Comparison of ENCODE assay signal across 9 mouse cellular contexts in the genomic region with DNA sequence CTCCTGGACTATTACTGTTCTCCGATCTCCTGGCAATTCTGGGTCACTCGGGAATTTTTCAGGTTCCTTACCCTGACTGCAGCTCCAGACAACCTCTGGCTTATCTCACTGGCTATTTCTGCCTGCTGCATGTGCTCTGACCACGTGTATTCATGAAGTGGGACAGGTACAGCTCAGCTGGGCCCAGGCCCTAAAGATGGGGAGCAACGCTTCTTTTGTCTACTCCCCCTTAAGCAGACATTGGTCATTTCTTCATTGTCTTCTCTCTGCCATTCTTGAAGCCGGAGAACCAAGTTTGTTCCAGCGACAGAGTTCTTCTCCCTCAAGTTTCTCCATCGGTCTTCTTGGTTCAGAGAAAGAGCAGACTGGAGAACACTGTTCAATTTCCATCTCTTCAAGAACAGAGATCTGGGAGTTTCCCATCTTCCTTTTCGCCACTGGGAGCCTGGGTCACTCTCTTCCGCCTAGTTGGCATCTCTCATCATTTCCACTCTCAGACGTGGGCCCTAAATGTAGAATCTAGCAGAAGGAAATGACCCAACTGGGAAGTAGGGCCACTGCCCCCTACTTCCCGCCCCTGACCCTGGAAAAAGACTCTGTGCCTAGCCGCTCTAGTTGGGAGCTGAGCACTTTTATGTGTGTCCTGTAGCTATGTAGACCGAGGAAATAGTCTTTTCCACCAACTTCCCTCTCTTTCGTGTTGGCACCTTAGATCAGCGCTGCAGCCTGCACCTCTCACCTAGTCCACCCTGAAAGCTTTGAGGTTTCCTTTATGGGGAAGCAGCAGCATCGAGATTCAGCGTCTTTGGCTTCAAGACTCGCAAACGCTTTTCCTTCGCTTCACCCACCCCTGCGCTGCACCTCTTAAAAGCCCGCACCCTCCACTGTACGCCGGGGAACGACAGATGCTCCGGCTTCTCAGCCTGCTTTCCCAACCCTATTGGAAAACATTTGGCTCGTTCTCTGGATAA. TPM values are rescaled to one million over a fixed set of nuclear protein-coding genes. Genes with fewer than 3 reads are reported as not detected.
A peak's percentile ranks its signal among the peaks of the same experiment; 100 is the strongest.
DNase-seq lines count a peak whose midpoint lies in the region; ATAC-seq and TF ChIP-seq lines count a peak whose summit lies in the region.
"Had no signal": no experiment of that assay in that cellular context is flagged by ENCODE, and none has a peak within 500 bp of the region (broad histone marks: within the 10 kb centered on the region; RNA-seq: fewer than 3 reads in every experiment).

No protein-coding gene starts in this region.

- H3K9ac ChIP-seq in liver, embryonic 11.5 days (ENCODE audit: low read depth, low read length): no peak overlapping the region
- no peak overlapping the region for H3K9ac ChIP-seq in liver, postnatal 0 days (replicated peaks)
- H3K9ac ChIP-seq in embryonic facial prominence, embryonic 15.5 days: peak overlapping the region; percentile 90
- peak overlapping the region; percentile 66 for H3K9ac ChIP-seq in intestine, embryonic 16.5 days (ENCODE audit: low read depth, low read length)

- H3K4me2 ChIP-seq in liver, embryonic 11.5 days: peak overlapping the region; percentile 57
- no peak overlapping the region for H3K4me2 ChIP-seq in liver, postnatal 0 days (ENCODE audit: low read depth, low read length)
- peak overlapping the region; percentile 76 for H3K4me2 ChIP-seq in embryonic facial prominence, embryonic 15.5 days (replicated peaks)
- peak overlapping the region; percentile 75 for H3K4me2 ChIP-seq in intestine, embryonic 16.5 days (ENCODE audit: low read depth, low read length)

- no peak overlapping the region for H3K27ac ChIP-seq in liver, embryonic 11.5 days (ENCODE audit: low read depth, low read length)
- H3K27ac ChIP-seq in liver, postnatal 0 days (ENCODE audit: low read depth): no peak overlapping the region
- peak overlapping the region; percentile 99 for H3K27ac ChIP-seq in embryonic facial prominence, embryonic 15.5 days (replicated peaks)
- H3K27ac ChIP-seq in intestine, embryonic 16.5 days (ENCODE audit: low read length): peak overlapping the region; percentile 52; the same call in 1 of the 2 replicates

- no peak for TF ChIP-seq EP300 in liver, postnatal 0 days (IDR thresholded peaks at IDR 0.05; ENCODE audit: low read depth)

- no peak for ATAC-seq in liver, embryonic 11.5 days (replicated peaks; ENCODE audit: low FRiP score)
- no peak for ATAC-seq in liver, postnatal 0 days
- ATAC-seq in embryonic facial prominence, embryonic 15.5 days (ENCODE audit: insufficient number of reproducible peaks, low FRiP score, low TSS enrichment, low read depth): no peak
- ATAC-seq in intestine, embryonic 16.5 days: no peak

- 11% methylated on average over 27 of the region's 27 CpGs for WGBS in liver, embryonic 11.5 days
- 13% methylated on average over 27 of the region's 27 CpGs for WGBS in liver, postnatal 0 days (ENCODE audit: insufficient replicate concordance)
- 10% methylated on average over 27 of the region's 27 CpGs for WGBS in embryonic facial prominence, embryonic 15.5 days
- WGBS in intestine, embryonic 16.5 days: 24% methylated on average over 27 of the region's 27 CpGs

- H3K9me3 ChIP-seq in liver, embryonic 11.5 days (ENCODE audit: control insufficient read depth, low read length): no peaks in the 10 kb centered on the region
- no peaks in the 10 kb centered on the region for H3K9me3 ChIP-seq in liver, postnatal 0 days (ENCODE audit: low read length)
- H3K9me3 ChIP-seq in embryonic facial prominence, embryonic 15.5 days (replicated peaks): no peaks in the 10 kb centered on the region
- no peaks in the 10 kb centered on the region for H3K9me3 ChIP-seq in intestine, embryonic 16.5 days (ENCODE audit: control insufficient read depth, low read length)

- H3K4me3 ChIP-seq in liver, embryonic 11.5 days (ENCODE audit: low read depth, low read length): no peak overlapping the region
- no peak overlapping the region for H3K4me3 ChIP-seq in liver, postnatal 0 days (ENCODE audit: low read depth, low read length)
- H3K4me3 ChIP-seq in embryonic facial prominence, embryonic 15.5 days (replicated peaks): peak overlapping the region; percentile 75
- peak overlapping the region; percentile 69 for H3K4me3 ChIP-seq in intestine, embryonic 16.5 days (ENCODE audit: low read length)
- H3K4me3 ChIP-seq: erythroblast, embryonic 14.5 days had no signal

- TF ChIP-seq CTCF in liver, postnatal 0 days (IDR thresholded peaks at IDR 0.05; ENCODE audit: low read depth): no peak

- no peak for DNase-seq in liver, embryonic 11.5 days (ENCODE audit: low spot score)
- no peak for DNase-seq in liver, postnatal 0 days
- peak; percentile 22 for DNase-seq in retina, embryonic 14.5 days (ENCODE audit: low spot score)
- no peak for DNase-seq in cerebellum, postnatal 25 days
- no peak for DNase-seq in gastrocnemius, adult 18-20 months (ENCODE audit: low spot score)
- DNase-seq in thymus, postnatal 25 days: no peak

- H3K27me3 ChIP-seq in liver, embryonic 11.5 days (replicated peaks; ENCODE audit: control insufficient read depth, insufficient read depth, low read length): peaks cover 96% of the 10 kb centered on the region
- H3K27me3 ChIP-seq in liver, postnatal 0 days (ENCODE audit: insufficient read depth, low read length): peaks cover 93% of the 10 kb centered on the region
- H3K27me3 ChIP-seq in embryonic facial prominence, embryonic 15.5 days: no peaks in the 10 kb centered on the region
- peaks cover 42% of the 10 kb centered on the region for H3K27me3 ChIP-seq in intestine, embryonic 16.5 days (replicated peaks; ENCODE audit: control insufficient read depth, insufficient read depth, low read length)

- H3K36me3 ChIP-seq in liver, embryonic 11.5 days (ENCODE audit: control insufficient read depth, insufficient read depth, low read length): no peaks in the 10 kb centered on the region
- H3K36me3 ChIP-seq in liver, postnatal 0 days (replicated peaks; ENCODE audit: insufficient read depth, low read length): no peaks in the 10 kb centered on the region
- H3K36me3 ChIP-seq in embryonic facial prominence, embryonic 15.5 days: no peaks in the 10 kb centered on the region
- H3K36me3 ChIP-seq in intestine, embryonic 16.5 days (ENCODE audit: control insufficient read depth, insufficient read depth, low read length): no peaks in the 10 kb centered on the region

- no peaks in the 10 kb centered on the region for H3K4me1 ChIP-seq in liver, embryonic 11.5 days (replicated peaks; ENCODE audit: control insufficient read depth, insufficient read depth, low read length)
- peaks cover 3% of the 10 kb centered on the region; the same call in 1 of the 2 replicates for H3K4me1 ChIP-seq in liver, postnatal 0 days (ENCODE audit: insufficient read depth)
- peaks cover 11% of the 10 kb centered on the region for H3K4me1 ChIP-seq in embryonic facial prominence, embryonic 15.5 days
- peaks cover 21% of the 10 kb centered on the region for H3K4me1 ChIP-seq in intestine, embryonic 16.5 days (ENCODE audit: control insufficient read depth, insufficient read depth, low read length)

RNA-seq across cellular contexts. Expression of gene Wnt5a, which starts 4.0 kb away (rescaled TPM):
- 2.2 and 3.7 TPM in 2 replicates for polyA plus RNA-seq in liver, embryonic 11.5 days (2014; fragmentation: Nextera tagmentation; extraction: Ambion mirVana)
- 0.14 and 0.37 TPM in 2 replicates for polyA plus RNA-seq in liver, postnatal 0 days (2015; fragmentation: Nextera tagmentation; extraction: Ambion mirVana)
- polyA plus RNA-seq in embryonic facial prominence, embryonic 15.5 days (2015; fragmentation: Nextera tagmentation; extraction: Ambion mirVana): 158 and 164 TPM in 2 replicates
- polyA plus RNA-seq in intestine, embryonic 16.5 days (2015; fragmentation: Nextera tagmentation; extraction: Ambion mirVana): 15.9 and 17.6 TPM in 2 replicates
- 1 to 10 TPM; 3.4 to 5.6 TPM for total RNA-seq in gastrocnemius, adult 18-20 months (2021)
- polyA plus RNA-seq: erythroblast, embryonic 14.5 days had no signal

Comparison
In these comparisons a context has a peak if more than half of its experiments do, and no peak if none do; other contexts are left out.
1. H3K27ac ChIP-seq: peak in embryonic facial prominence, embryonic 15.5 days (single experiment) and intestine, embryonic 16.5 days (single experiment); none in liver, embryonic 11.5 days (single experiment) and liver, postnatal 0 days (single experiment).
2. H3K4me3 ChIP-seq: peak in embryonic facial prominence, embryonic 15.5 days (single experiment) and intestine, embryonic 16.5 days (single experiment); none in liver, embryonic 11.5 days (single experiment) and liver, postnatal 0 days (single experiment).
3. H3K9ac ChIP-seq: peak in embryonic facial prominence, embryonic 15.5 days (single experiment) and intestine, embryonic 16.5 days (single experiment); none in liver, embryonic 11.5 days (single experiment) and liver, postnatal 0 days (single experiment).